Mouse (Mus musculus) ES-E14 (cell line): ENCODE results near the gene Slc17a9.

Experiments used
- CHD2 ChIP-seq: IDR thresholded peaks from 2 replicates; pipeline ENCODE4 v1.6.1; 2014; ENCODE audit warnings: mild to moderate bottlenecking, low read depth, low read length, inconsistent platforms
- ZC3H11A ChIP-seq: IDR thresholded peaks from 2 replicates; pipeline ENCODE4 v1.6.1; 2012; ENCODE audit warnings: low read depth, mild to moderate bottlenecking, inconsistent platforms, low read length, borderline replicate concordance
- ZNF384 ChIP-seq: IDR thresholded peaks from 2 replicates; pipeline ENCODE4 v1.6.1; 2012; ENCODE audit warnings: low read depth, low read length, inconsistent platforms

GRCm38 (mm10) chr2:180786732-180787131, 61.7 kb downstream of the Slc17a9 start:
- TF ChIP-seq CHD2 (no peak), ZC3H11A (0 out of 2 replicates have a peak, but pooled peaks have one; percentile 38), ZNF384 (no peak)
